Mouse (Mus musculus): Measurements from ENCODE around the gene Gm20594. TPM values are rescaled to one million over a fixed set of nuclear protein-coding genes. Genes with fewer than 3 reads are reported as not detected.

Gm20594 gene
- polyA plus RNA-seq (2012; rRNA removed), result not detected in 2 replicates

DNA sequence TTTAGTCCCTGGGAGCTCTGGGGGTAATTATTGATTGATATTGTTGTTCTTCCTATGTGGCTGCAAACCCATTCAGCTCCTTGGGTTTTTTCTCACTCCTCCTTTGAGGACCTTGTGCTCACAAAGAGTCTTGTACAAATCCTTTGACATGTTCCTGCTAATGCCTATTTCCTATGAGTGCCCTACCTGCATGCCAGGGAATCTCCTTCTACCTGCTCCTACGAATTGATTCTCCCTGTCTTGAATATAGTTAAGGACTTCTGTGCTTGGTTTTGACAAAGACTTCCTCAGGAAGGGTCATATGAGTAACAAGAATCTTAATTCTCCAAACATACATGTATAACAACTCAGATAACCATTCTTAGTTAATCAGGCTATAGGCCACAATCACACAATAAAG lies at the start of gene Gm20594:
Gene Gm20594 (plus strand): TSS at position 301 of the 400 bp plus-strand sequence.
- 51% methylated on average over 1 of the region's 1 CpGs for WGBS
- Histone ChIP-seq H3K27me3 (ENCODE audit: control insufficient read depth, insufficient read depth, low read length) (no peaks in the 10 kb centered on the region), H3K4me3 (replicated peaks; ENCODE audit: insufficient read depth, low read depth, low read length) (no peak within 1 kb of the TSS), H3K27ac (ENCODE audit: insufficient read depth, low read length) (no peak within 1 kb of the TSS), H3K4me1 (ENCODE audit: control insufficient read depth, insufficient read depth, low read length) (no peaks in the 10 kb centered on the region)
- DNase-seq, result no peak
- no peak for TF ChIP-seq CTCF (IDR thresholded peaks at IDR 0.05; ENCODE audit: borderline replicate concordance, insufficient read depth, low read depth, low read length)
- TF ChIP-seq POLR2A (IDR thresholded peaks at IDR 0.05; ENCODE audit: borderline replicate concordance, insufficient read depth, low read length), result no peak

- Histone ChIP-seq H3K27ac (ENCODE audit: insufficient read depth, low read length) (no peak overlapping the region), H3K27me3 (ENCODE audit: control insufficient read depth, insufficient read depth, low read length) (no peaks in the 10 kb centered on the region), H3K4me1 (ENCODE audit: control insufficient read depth, insufficient read depth, low read length) (no peaks in the 10 kb centered on the region), H3K4me3 (replicated peaks; ENCODE audit: insufficient read depth, low read depth, low read length) (no peak overlapping the region)
- WGBS, result 87% methylated on average over 4 of the region's 4 CpGs
- DNase-seq, result no peak
- no peak for TF ChIP-seq POLR2A (IDR thresholded peaks at IDR 0.05; ENCODE audit: borderline replicate concordance, insufficient read depth, low read length)
- no peak for TF ChIP-seq CTCF (IDR thresholded peaks at IDR 0.05; ENCODE audit: borderline replicate concordance, insufficient read depth, low read depth, low read length)
Observed at GRCm38 (mm10) chr6:79818114-79818513, 398 bp downstream of the Gm20594 start.

DNA sequence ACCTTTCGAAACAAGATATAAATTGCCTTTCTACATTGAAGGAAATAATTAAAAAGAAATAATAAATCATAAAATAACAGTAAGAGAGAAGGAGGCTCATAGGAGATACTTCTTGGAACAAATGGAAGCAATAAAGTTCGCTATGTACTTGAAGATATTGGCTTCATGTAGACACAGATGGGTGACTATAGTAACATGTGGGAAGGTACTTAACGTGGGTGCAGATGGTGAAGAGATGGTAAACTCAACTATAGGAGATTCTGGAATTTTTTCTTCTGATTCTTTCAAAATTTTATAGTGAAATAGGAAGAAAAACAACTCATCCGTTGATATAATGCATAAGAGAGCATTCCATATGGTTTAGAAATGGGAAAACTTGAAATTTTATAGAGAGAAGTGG lies 16.1 kb downstream of the Gm20594 start:
- Histone ChIP-seq H3K27me3 (ENCODE audit: control insufficient read depth, insufficient read depth, low read length) (no peaks in the 10 kb centered on the region), H3K4me1 (ENCODE audit: control insufficient read depth, insufficient read depth, low read length) (no peaks in the 10 kb centered on the region), H3K4me3 (replicated peaks; ENCODE audit: insufficient read depth, low read depth, low read length) (no peak overlapping the region), H3K27ac (ENCODE audit: insufficient read depth, low read length) (no peak overlapping the region)
- TF ChIP-seq CTCF (IDR thresholded peaks at IDR 0.05; ENCODE audit: borderline replicate concordance, insufficient read depth, low read depth, low read length), result no peak
- no peak for TF ChIP-seq POLR2A (IDR thresholded peaks at IDR 0.05; ENCODE audit: borderline replicate concordance, insufficient read depth, low read length)
- WGBS, result 82% methylated on average over 4 of the region's 4 CpGs
- DNase-seq, result no peak

- no peaks in the 10 kb centered on the region for H3K27me3 ChIP-seq (ENCODE audit: control insufficient read depth, insufficient read depth, low read length)
- WGBS, result 76% methylated on average over 1 of the region's 1 CpGs
- no peak overlapping the region for H3K4me3 ChIP-seq (replicated peaks; ENCODE audit: insufficient read depth, low read depth, low read length)
- TF ChIP-seq POLR2A (IDR thresholded peaks at IDR 0.05; ENCODE audit: borderline replicate concordance, insufficient read depth, low read length), result no peak
- H3K4me1 ChIP-seq (ENCODE audit: control insufficient read depth, insufficient read depth, low read length), result no peaks in the 10 kb centered on the region
- DNase-seq, result no peak
- H3K27ac ChIP-seq (ENCODE audit: insufficient read depth, low read length), result no peak overlapping the region
Observed at GRCm38 (mm10) chr6:79846829-79847228, 29.1 kb downstream of the Gm20594 start.

Other genes with a start within 250 kb of the Gm20594 start
- gene Lrrtm4, start 201.0 kb downstream of the Gm20594 start, polyA plus RNA-seq (2012; rRNA removed), result 7.7 and 9.0 TPM in 2 replicates

Measured in cerebellum, adult 2 months (tissue).